In the genomic region with DNA sequence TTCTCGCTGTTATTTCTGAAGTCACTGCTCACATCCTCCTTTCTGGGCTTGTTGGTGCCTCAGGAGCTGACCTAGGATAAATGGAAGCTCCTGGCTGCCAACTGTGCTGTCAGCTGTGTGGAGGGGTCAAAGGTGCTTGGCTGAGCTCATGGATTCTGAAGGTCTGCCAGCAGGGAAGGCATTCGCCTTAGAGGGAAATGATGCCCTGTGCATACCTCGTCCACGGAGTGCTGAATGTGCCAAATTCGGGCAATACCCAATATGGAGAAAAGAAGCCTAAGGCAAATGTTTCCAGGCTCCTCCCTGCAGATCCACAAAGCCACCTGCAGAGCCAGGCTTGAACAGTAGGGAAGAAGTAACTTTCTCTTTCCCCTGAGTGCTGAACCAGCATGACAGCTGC, we compare ENCODE assay signal across 13 mouse cellular contexts.
DNase-seq lines count a peak whose midpoint lies in the region; ATAC-seq lines count a peak whose summit lies in the region.
"Had no signal": no experiment of that assay in that cellular context is flagged by ENCODE, and none has a peak within 500 bp of the region (broad histone marks: within the 10 kb centered on the region; RNA-seq: fewer than 3 reads in every experiment).

No protein-coding gene starts in this region.

- no peak for ATAC-seq in kidney, embryonic 14.5 days (ENCODE audit: low FRiP score, low TSS enrichment)
- ATAC-seq: midbrain, embryonic 15.5 days had no signal

- no peaks in the 10 kb centered on the region for H3K9me3 ChIP-seq in kidney, embryonic 14.5 days (ENCODE audit: control insufficient read depth, low read length)
- no peaks in the 10 kb centered on the region for H3K9me3 ChIP-seq in limb, embryonic 10.5 days (replicated peaks)
- H3K9me3 ChIP-seq: hindbrain, embryonic 15.5 days; midbrain, embryonic 15.5 days had no signal

- H3K4me3 ChIP-seq in kidney, embryonic 14.5 days (ENCODE audit: low read length) = no peak overlapping the region
- no peak overlapping the region for H3K4me3 ChIP-seq in limb, embryonic 10.5 days
- H3K4me3 ChIP-seq: hindbrain, embryonic 15.5 days; midbrain, embryonic 15.5 days had no signal

- no peak overlapping the region for H3K4me2 ChIP-seq in kidney, embryonic 14.5 days (replicated peaks; ENCODE audit: low read depth, low read length)
- H3K4me2 ChIP-seq: hindbrain, embryonic 15.5 days; midbrain, embryonic 15.5 days had no signal

- H3K27me3 ChIP-seq in kidney, embryonic 14.5 days (ENCODE audit: control insufficient read depth, insufficient read depth, low read length) = no peaks in the 10 kb centered on the region
- H3K27me3 ChIP-seq in limb, embryonic 10.5 days (ENCODE audit: low read depth, poor library complexity, severe bottlenecking) = no peaks in the 10 kb centered on the region
- H3K27me3 ChIP-seq: hindbrain, embryonic 15.5 days; midbrain, embryonic 15.5 days had no signal

- no peak overlapping the region for H3K9ac ChIP-seq in kidney, embryonic 14.5 days (ENCODE audit: low read depth, low read length)
- H3K9ac ChIP-seq: hindbrain, embryonic 15.5 days; midbrain, embryonic 15.5 days had no signal

- DNase-seq in adrenal gland, adult 2 months = peak; percentile 29
- no peak for DNase-seq in adrenal gland, adult 8-10 months
- DNase-seq in kidney, adult 18-20 months = peak; percentile 67
- peak; percentile 4 for DNase-seq in adrenal gland, postnatal 25 days
- peak; percentile 60 for DNase-seq in kidney, postnatal 14 days
- DNase-seq in layer of hippocampus, postnatal 10 days (ENCODE audit: low spot score in 2 of 2) = no peak
- DNase-seq in limb, embryonic 10.5 days (ENCODE audit: low spot score) = no peak
- DNase-seq: layer of hippocampus, adult 9-11 months; liver; lung, postnatal 4 days had no signal

- WGBS in kidney, embryonic 14.5 days = 65% methylated on average over 5 of the region's 5 CpGs
- WGBS in limb, embryonic 10.5 days = 53% methylated on average over 5 of the region's 5 CpGs

- H3K27ac ChIP-seq in kidney, embryonic 14.5 days (ENCODE audit: low read depth, low read length) = no peak overlapping the region
- no peak overlapping the region for H3K27ac ChIP-seq in limb, embryonic 10.5 days
- H3K27ac ChIP-seq: hindbrain, embryonic 15.5 days; midbrain, embryonic 15.5 days had no signal

- no peaks in the 10 kb centered on the region for H3K36me3 ChIP-seq in kidney, embryonic 14.5 days (ENCODE audit: control insufficient read depth, insufficient read depth, low read length)
- H3K36me3 ChIP-seq in limb, embryonic 10.5 days = no peaks in the 10 kb centered on the region
- H3K36me3 ChIP-seq: hindbrain, embryonic 15.5 days; midbrain, embryonic 15.5 days had no signal

- no peaks in the 10 kb centered on the region for H3K4me1 ChIP-seq in kidney, embryonic 14.5 days (ENCODE audit: control insufficient read depth, insufficient read depth, low read length)
- H3K4me1 ChIP-seq in limb, embryonic 10.5 days = 0 out of 2 replicates have a peak, but pooled peaks cover 6% of the 10 kb centered on the region
- H3K4me1 ChIP-seq: hindbrain, embryonic 15.5 days; midbrain, embryonic 15.5 days had no signal

Comparison
In these comparisons a context has a peak if more than half of its experiments do, and no peak if none do; other contexts are left out.
1. DNase-seq: peak in adrenal gland, adult 2 months (single experiment), kidney, adult 18-20 months (single experiment), adrenal gland, postnatal 25 days (single experiment) and kidney, postnatal 14 days (single experiment); none in adrenal gland, adult 8-10 months (single experiment), layer of hippocampus, postnatal 10 days (0 of 2) and limb, embryonic 10.5 days (single experiment).